Mouse (Mus musculus) adipocyte (in vitro differentiated cells): ENCODE measurements around the gene Yaf2.
"Not testable (repeated sequence)": the region's sequence is repeated elsewhere in the genome, so short reads cannot be mapped to it uniquely, and the experiment has no call there.

ENCODE experiments used
- DNase-seq: peaks from one replicate; pipeline ENCODE4 v3.0.0-alpha.2; 2016; ENCODE audit warnings: low spot score

Yaf2 gene

DNA sequence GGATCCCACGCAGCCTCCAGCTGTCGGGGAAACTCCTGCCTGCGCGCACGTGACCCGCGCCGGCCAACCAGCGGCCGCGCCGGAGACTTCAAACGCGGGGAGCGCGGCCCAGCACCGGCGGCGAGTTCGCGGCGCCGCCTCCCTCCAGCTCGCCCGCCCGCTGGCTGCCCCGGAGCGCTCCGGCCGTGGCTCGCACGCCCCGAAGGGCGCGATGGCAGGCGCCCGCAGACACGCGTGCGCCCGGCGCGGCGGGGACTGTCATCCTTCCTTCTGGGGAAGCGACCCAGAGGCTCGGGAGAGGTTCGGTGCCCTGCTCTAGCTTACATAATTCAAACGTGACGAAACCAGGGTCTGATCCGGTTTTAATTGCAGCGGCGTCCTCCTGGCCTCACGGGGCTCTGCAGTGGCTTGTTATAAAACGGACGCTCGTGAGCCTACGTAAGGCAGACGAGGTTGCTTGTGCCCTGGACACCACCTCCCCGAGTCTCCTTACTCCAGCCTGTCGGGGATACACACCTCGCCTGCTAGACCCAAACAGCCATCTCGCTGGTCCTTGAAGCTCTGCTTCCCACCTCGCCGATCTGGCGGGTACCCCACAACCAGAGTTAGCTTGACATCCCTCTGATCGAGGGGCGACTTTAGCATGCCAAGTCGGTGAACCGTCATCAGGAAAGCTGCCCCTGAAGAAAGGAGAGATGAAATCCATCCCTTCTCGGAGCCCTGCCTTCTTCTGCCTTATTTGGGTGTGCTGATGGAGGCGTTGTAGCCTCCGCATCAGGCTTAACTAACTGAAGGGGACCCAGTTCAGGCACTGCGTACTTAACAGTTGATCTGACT, at the start of gene Yaf2:
TSS of gene Yaf2 (minus strand) at position 11 of the 837 bp plus-strand sequence.
- peak; percentile 84 for DNase-seq

DNA sequence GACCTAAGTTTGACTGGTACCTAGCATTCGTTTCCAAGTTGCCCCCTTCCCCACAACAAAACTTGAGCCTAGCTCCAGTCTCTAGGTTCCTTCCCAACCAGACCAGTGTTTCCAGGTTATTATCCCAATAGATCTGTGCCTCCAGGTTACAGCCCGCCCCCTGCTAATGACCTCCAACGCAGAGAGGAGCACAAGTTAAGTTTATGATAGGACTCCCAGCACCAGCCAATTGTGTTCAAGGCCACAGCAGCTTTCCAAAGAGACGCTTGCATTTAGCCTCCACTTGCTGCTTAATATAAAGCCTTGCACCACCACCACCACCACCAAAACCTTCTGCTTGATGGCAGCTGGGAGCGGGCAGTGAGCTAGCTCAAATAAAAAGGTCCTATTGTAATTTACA, 44.6 kb upstream of the Yaf2 start:
- no peak for DNase-seq

DNA sequence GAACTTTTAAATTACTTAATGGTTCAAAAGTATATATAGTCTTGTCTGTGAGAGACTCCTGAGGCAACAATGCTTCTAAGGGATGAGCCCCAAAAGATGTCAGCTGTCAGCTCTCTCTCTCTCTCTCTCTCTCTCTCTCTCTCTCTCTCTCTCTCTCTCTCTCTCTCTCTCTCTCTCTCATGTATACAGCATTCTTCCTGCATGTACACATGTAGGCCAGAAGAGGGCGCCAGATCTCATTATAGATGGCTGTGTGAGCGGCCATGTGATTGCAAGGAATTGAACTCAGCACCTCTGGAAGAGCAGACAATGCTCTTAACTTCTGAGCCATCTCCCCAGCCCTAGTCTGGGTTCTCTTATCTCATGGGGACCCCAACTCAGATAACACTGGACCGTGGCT, 42.4 kb upstream of the Yaf2 start:
- peak; percentile 32 for DNase-seq

DNA sequence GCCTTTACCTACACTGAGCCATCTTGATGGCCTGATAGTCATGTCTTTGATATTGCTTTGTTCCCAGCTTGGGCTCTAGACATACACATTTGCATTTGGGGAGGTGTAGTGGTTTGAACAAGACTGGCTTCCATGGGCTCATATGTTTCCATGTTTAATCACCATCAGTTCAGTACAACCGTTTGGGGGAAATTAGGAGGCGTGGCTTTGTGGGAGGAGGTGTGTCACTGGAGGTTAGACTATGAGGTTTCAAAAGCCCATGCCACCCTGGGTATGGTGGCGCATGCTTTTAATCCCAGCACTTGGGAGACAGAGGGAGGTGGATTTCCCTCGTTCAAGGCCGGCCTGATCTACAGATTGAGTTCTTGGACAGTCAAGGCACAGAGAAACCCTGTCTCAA, 39.0 kb upstream of the Yaf2 start:
- no peak for DNase-seq

DNA sequence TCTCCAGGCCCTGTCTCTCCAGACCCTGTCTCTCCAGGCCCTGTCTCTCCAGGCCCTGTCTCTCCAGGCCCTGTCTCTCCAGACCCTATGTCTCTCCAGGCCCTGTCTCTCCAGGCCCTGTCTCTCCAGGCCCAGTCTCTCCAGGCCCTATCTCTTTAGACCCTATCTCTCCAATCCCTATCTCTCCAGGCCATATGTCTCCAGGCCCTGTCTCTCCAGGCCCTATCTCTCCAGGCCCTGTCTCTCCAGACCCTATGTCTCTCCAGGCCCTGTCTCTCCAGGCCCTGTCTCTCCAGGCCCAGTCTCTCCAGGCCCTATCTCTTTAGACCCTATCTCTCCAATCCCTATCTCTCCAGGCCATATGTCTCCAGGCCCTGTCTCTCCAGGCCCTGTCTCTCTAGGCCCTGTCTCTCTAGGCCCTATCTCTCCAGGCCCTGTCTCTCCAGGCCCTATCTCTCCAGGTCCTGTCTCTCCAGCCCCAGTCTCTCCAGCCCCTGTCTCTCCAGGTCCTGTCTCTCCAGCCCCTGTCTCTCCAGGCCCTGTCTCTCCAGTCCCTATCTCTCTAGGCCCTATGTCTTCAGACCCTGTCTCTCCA, 35.9 kb upstream of the Yaf2 start:
- not testable (repeated sequence) for DNase-seq

DNA sequence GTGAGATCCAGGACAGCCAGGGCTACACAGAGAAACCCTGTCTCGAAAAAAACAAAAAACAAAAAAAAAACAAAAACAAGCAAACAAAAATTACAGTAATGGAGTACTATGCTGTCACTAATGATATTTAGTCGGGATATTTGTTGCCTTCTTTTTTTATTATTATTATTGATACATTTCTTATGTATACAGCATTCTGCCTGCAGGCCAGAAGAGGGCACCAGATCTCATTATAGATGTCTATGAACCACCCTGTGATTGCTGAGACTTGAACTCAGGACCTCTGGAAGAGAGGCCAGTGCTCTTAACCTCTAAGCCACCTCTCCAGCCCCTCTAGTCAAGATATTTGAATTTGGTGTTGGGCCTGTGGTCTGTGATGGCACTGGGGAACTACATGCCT, 35.1 kb upstream of the Yaf2 start:
- DNase-seq: peak; percentile 28

DNA sequence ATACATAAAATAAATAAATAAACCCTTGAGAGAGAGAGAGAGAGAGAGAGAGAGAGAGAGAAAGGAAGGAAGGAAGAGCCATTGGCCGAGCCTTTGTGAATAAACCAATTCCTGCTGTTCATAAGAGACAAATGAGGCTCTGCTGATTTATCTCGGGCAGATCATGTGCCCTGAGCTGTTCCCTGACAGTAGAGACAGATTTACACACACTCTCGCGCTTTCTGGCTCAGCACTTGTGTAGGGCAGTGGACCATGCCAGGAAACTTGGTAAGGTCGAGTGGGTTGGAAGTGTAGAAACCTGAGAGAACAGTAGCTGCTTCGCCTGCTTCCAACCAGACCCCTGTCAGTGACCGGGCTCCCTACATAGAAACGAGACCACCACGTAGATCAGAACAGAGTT, 31.8 kb upstream of the Yaf2 start:
- DNase-seq: no peak

DNA sequence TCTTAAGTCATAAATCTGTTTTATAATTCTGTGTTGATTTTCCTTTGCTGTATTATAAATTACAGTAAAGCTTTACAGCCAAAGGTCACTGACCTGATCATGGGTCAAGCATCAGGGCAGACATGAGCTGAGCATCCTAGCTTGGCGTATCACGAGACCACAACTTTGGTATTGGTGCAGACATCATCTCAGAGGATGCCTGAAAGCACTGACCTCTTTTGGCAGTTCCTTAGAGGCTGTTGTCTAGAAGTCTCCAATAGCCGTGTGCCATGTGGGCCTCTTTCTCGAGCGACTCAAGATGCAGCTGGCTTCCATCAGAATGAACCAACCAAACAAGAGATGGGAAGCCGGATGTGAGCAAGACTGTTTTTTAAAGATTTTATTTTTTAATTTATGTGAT, 28.8 kb upstream of the Yaf2 start:
- no peak for DNase-seq

DNA sequence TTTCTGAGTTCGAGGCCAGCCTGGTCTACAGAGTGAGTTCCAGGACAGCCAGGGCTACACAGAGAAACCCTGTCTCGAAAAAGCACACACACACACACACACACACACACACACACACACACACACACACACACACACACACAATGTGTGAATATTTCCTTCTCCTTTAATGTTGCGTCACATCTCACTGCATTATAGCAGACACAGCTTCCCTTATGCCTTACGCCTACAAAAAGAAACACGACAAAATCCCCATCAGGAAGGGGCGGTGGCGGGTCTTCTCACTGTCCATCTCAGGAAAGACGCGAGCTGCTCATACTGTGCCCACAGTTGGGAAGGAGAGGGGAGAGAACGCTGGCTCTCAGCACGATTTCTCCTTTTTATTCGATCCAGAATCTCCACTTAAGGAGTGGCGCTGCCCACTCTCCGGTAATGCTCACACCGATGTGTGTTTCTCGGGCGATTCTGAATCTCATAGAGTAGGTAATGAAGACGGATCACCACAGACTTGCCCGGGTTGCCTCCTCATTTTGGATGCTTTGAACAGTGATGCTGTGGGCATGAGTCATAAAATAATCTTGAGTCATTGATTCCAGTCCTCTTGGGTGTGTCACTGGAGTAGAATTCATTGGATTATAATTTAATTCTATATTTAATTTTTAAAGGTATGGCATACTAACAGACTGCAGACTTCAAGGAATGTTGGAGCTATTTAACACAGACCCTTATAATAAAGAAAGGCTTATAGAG, 21.8 kb upstream of the Yaf2 start:
- DNase-seq: no peak

DNA sequence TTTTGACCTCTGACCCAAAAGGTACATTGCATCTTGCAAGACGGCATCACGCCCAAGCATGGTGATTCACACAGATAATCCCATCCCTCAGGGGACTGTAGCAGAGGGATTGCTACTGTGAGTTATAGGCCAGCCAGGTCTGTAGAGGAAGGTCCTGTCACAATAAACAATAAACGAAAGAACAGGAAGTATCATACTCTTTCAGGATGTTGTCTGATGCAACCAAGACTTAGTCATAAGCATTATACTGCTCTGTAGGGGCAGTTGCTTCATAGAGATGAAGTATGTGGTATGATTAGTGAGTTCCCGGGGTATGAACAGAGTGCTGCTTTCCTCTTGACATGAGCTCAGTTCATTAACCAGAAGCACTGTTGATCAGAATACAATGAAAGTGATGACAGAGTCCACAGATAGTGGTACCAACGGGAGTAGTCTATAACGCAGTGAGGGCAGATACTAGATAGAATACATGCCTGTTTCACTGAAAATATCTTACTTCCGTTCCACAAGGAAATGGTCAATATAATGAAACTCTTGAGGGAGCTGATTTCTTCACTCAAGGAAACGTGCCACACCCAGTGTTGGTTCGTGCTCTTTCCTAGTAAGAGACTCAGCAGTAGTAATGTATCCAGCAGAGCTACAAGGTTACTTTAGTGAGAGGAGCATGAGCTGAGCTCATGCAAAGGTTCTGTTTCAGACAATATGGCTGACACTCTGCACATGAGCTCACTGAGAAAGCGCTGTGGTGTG, 4.1 kb upstream of the Yaf2 start:
- DNase-seq: no peak

DNA sequence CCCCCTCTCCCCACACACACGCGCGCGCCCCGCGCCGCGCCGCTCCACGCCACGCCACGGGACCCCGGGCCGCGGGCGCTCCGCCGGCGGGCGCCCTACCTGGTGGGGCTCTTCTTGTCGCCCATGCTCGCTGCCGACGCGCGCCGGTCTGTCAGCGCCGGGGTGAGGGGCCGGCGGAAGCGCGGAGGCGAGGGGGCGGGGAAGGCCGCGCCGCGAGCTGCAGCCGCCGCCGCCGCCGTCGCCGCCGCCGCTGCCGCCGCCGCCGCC, 144 bp downstream of the Yaf2 start:
- DNase-seq: no peak

DNA sequence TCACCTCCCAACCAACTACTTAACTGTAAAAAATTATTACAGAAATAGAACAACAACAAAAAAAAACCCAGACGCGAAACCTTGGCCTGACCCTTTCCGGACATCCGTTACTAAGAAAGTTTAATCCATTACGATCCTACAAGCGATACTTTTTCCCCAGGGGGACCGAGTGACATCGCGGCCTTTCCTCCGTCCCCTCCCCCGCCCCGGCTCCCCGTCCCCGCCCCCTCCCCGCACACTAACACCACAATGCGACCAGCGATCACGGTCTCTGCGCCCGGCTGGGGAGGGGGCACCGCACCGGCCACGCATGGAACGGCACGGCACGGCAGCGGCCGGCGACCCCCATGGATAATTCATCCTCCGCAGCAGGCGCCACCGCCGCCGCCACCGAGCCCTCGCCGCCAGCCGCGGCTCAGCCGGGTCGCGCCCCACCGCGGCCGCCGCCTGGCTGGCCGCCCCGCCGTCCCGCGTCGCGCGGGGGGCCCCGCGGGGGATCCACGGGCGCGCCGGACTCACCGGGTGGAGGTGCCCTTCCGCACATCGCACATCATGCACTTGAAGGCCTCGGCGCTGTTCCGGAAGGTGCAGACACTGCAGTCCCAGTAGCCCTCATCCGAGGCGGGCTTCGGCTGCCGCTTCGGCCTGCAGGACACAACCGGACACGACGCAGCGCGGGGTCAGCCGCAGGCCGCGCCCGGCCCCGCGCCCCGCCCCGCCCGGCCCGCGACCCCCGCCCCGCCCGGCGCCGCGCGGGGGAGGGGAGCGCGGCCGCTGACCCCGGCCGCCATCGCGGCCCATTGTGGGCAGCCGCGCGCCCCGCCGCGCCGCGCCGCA, 696 bp downstream of the Yaf2 start:
- peak; percentile 64 for DNase-seq

DNA sequence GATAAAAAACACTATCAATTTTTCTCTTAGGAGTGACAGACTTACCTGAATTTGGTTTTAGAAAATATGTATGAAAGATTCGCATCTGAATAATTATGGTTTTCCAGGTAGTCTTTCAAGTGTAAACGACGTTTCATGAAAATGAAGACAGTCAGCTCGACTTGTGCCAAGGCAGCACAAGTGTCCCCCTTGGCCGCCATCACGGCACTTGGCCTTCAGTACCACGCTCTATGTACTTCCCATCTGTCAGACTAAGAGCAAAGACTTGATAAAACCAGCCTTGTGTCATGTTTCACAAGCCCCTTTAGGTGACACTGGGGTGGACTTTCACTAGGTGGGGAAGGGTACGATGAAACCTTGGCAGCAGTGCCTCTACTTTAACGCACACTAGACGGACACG, 5.5 kb downstream of the Yaf2 start:
- DNase-seq: no peak

DNA sequence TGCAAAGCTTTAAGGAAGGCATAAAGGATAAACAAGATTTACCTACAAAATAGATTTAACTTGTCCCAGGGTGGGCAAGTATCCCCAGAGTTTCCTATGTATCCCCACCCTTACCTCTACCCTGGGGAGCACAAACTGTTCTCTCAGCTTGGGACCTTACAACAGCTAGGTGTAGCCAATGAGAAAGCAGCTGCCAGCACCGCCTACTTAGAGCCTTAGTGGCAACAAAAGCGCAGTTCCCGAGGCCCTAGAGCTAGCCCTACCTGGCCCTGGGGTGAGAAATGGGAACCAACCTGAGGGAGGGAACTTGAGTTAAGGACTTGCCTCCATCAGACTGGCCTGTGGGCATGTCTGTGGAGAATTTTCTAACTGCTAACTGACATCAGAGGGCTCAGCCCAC, 9.5 kb downstream of the Yaf2 start:
- DNase-seq: no peak

DNA sequence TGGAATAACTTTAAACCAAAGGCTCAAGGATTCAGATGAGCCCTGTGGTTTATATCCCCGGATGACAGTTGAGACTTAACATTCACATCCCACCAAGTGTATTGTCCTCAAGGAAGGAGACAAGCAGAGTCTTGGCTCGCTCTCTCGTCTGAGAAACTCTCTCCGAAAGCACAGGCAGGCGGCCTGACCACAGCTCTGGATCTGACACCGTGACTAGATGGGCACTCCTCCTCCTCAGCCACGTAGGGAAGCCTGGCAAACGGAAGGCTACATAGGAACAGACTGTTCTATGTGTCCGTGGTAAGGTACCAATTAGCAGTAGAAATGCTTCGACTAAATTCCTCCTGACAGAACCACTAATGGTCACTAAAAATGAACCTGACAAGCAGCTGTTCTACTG, 10.1 kb downstream of the Yaf2 start:
- no peak for DNase-seq

DNA sequence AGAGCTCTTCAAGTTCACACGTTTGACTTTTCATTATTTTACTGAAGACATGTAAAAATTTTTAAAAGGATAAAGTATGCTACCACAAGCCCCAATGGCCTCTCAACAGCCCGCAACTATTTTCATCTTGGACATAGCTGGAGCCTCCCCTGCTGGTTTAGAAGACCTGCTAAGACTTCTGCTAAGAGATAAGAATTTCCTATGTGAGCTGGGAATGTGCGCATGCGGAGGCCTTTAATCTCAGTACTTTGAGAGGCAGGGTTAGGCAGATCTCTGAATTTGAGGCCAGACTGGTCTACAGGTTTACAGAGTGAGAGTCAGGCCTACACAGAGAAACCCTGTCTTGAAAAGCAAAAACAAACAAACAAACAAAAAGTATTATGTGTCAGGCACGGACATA, 11.4 kb downstream of the Yaf2 start:
- DNase-seq: no peak

DNA sequence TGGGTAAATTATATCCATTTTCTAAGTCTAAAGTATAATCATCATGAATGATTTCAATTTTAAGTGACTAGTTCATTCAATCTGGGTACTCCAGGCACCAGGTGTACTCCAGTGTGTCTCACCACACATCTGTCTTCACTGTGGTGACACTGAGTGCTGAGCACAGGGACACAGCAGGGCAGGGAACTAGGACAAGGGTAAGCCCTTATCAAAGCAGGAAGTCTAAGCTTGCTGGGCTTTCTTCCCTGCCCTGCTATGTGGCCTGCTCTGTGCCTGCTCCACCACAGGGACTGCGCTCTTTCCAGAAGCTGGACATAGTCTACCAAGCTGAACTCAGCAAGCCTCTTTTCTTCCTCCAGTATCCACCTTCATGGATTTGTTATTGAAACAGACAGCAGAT, 18.0 kb downstream of the Yaf2 start:
- peak; percentile 48 for DNase-seq

DNA sequence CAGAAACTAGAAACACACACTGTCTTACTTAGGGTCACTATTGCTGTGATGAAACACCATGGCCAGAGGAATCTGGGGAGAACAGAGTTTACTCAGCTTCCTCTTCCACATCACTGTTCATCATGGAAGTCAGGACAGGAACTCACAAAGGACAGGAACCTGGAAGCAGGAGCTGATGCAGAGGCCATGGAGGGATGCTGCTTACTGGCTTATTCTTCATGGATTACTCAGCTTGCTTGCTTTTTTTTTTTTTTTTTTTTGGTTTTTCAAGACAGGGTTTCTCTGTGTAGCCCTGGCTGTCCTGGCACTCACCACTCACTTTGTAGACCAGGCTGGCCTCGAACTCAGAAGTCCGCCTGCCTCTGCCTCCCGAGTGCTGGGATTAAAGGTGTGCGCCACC, 26.4 kb downstream of the Yaf2 start:
- DNase-seq: not testable (repeated sequence)

DNA sequence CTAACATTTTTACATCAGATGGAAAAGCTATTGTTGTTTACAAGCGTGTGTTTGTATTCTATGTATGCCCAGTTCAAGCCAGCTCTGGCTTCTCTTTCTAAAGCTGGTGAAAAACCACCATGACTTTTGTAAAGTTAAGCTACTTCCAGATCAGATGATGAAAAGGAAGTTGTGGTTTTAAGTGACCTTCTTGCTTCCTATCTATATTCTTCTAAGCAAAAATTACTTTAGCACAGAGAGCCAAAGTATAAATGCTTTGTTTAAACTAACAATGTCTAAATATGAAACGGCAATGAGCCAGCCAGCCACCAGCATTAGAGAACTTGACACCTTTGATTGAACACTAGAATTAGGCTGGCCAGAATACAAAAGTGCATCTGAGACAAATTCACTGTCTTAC, 38.5 kb downstream of the Yaf2 start:
- no peak for DNase-seq

DNA sequence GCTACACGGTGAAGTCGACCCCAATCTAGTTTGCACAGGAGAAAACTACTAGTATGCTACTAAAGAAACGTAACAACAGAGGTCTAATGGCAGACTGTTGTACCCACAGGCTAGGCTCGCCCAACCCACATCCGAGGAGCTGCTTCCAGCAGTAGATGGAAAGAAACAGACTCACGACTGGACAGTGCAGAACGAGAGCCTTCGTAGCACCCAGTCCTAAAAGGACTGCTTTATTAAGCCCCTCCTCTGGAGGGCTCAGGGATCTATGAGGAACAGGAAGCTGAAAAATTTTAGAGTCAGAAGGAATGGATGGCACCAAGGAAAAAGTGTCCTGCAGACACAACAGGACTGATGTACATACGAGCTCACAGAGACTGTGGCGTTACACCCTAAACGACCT, 42.3 kb downstream of the Yaf2 start:
- no peak for DNase-seq

DNA sequence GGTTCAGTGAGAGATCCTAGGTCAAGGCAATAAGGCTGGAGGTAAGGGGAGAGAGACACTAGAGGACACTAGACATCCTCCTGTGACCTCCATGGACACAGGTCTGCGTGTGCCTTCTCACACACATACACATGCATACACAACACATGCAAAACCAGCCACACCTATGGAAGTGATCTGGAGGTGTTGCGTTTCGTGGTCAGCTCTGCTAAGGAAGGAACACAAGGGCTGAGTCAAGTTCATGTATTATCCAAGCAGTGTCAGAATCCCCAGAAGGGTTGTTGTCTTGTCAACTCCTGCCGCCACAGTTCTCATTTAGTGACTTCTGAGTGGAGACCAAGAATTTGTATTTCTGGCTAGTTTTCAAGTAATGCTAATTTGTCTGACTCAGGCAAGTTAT, 48.4 kb downstream of the Yaf2 start:
- DNase-seq: no peak

DNA sequence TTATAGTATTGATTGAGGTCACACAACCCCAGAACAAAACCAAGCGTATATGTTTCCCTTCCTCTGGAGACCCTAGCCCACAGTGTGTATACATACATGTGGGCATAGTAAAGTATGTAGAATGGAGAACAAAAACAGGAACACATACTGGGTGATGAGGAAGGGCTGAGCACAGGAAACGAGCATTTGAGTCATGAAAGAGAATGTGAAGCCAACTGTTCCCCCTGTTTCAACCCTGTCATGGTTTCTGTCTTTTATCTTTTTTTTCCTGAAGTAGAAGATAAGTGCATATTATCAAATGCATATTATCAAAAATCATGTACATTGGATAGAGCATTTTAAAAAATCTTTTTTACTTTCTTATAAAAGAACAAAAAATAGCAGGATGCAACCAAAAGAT, 49.1 kb downstream of the Yaf2 start:
- DNase-seq: no peak
